Mouse (Mus musculus): ENCODE results near the gene Rbms3.
A peak's percentile ranks its signal among the peaks of the same experiment; 100 is the strongest.

Rbms3 gene

GRCm38 (mm10) chr9:117252411-117252861 is 377.3 kb downstream of the Rbms3 start:
- DNase-seq (ENCODE audit: low spot score in 2 of 2), result peak in 1 of 2 experiments; percentile 15

- peak in 1 of 2 experiments; percentile 34 for DNase-seq (ENCODE audit: low spot score in 2 of 2)
These were observed 378.0 kb downstream of the Rbms3 start for GRCm38 (mm10) chr9:117251521-117252368.

GRCm38 (mm10) chr9:117250831-117251165 is 378.9 kb downstream of the Rbms3 start:
- DNase-seq (ENCODE audit: low spot score in 2 of 2), result no peak

GRCm38 (mm10) chr9:117250036-117250830 is 379.5 kb downstream of the Rbms3 start:
- DNase-seq (ENCODE audit: low spot score in 2 of 2), result no peak

- DNase-seq (ENCODE audit: low spot score in 2 of 2), result no peak
These were observed 382.3 kb downstream of the Rbms3 start for GRCm38 (mm10) chr9:117247311-117247980.

GRCm38 (mm10) chr9:117246173-117246572 is 383.5 kb downstream of the Rbms3 start:
- DNase-seq (ENCODE audit: low spot score in 2 of 2), result no peak

GRCm38 (mm10) chr9:117243365-117243764 is 386.3 kb downstream of the Rbms3 start:
- DNase-seq (ENCODE audit: low spot score in 2 of 2), result no peak

GRCm38 (mm10) chr9:117234726-117235075 is 395.0 kb downstream of the Rbms3 start:
- DNase-seq (ENCODE audit: low spot score in 2 of 2), result no peak

- DNase-seq (ENCODE audit: low spot score in 2 of 2), result no peak
These were observed 395.5 kb downstream of the Rbms3 start for GRCm38 (mm10) chr9:117234065-117234725.

GRCm38 (mm10) chr9:117222741-117223140 is 407.0 kb downstream of the Rbms3 start:
- no peak for DNase-seq (ENCODE audit: low spot score in 2 of 2)

- DNase-seq (ENCODE audit: low spot score in 2 of 2), result no peak
These were observed 408.2 kb downstream of the Rbms3 start for GRCm38 (mm10) chr9:117221481-117221880.

GRCm38 (mm10) chr9:117216026-117216755 is 413.5 kb downstream of the Rbms3 start:
- no peak for DNase-seq (ENCODE audit: low spot score in 2 of 2)

GRCm38 (mm10) chr9:117212023-117212422 is 417.7 kb downstream of the Rbms3 start:
- DNase-seq (ENCODE audit: low spot score in 2 of 2), result no peak

- DNase-seq (ENCODE audit: low spot score in 2 of 2), result no peak
These were observed 419.4 kb downstream of the Rbms3 start for GRCm38 (mm10) chr9:117210344-117210743.

- no peak for DNase-seq (ENCODE audit: low spot score in 2 of 2)
These were observed 424.3 kb downstream of the Rbms3 start for GRCm38 (mm10) chr9:117205395-117205794.

- DNase-seq (ENCODE audit: low spot score in 2 of 2), result no peak
These were observed 429.6 kb downstream of the Rbms3 start for GRCm38 (mm10) chr9:117200067-117200658.

GRCm38 (mm10) chr9:117197531-117197930 is 432.2 kb downstream of the Rbms3 start:
- DNase-seq (ENCODE audit: low spot score in 2 of 2), result no peak

- DNase-seq (ENCODE audit: low spot score in 2 of 2), result peak in 1 of 2 experiments; percentile 28
These were observed 436.9 kb downstream of the Rbms3 start for GRCm38 (mm10) chr9:117192565-117193540.

- no peak for DNase-seq (ENCODE audit: low spot score in 2 of 2)
These were observed 437.6 kb downstream of the Rbms3 start for GRCm38 (mm10) chr9:117192093-117192492.
